Mouse (Mus musculus): ENCODE measurements around the gene Pik3c2a. TPM values are rescaled to one million over a fixed set of nuclear protein-coding genes. Genes with fewer than 3 reads are reported as not detected.
"Not testable (repeated sequence)": the region's sequence is repeated elsewhere in the genome, so short reads cannot be mapped to it uniquely, and the experiment has no call there.

The Pik3c2a gene
- polyA plus RNA-seq, 2 experiments from 2014 or later: 51.6 to 62.7 TPM

DNA sequence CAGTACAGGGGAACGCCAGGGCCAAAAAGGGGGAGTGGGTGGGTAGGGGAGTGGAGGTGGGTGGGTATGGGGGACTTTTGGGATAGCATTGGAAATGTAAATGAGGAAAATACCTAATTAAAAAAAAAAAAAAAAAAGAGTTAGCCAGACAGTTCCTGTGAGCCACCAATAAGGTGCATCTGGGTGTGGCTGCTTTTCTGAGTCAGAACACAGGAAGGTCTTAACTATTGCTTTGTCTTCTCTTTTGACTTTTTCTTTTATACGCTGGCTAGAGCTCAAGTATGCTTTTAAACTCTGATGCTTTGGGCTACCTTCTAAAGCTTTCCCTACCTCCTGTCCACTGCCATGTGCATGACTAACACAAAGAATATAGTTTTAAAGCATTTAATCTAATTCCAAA lies 55.9 kb downstream of the Pik3c2a start:
- ATAC-seq: not testable (repeated sequence)

DNA sequence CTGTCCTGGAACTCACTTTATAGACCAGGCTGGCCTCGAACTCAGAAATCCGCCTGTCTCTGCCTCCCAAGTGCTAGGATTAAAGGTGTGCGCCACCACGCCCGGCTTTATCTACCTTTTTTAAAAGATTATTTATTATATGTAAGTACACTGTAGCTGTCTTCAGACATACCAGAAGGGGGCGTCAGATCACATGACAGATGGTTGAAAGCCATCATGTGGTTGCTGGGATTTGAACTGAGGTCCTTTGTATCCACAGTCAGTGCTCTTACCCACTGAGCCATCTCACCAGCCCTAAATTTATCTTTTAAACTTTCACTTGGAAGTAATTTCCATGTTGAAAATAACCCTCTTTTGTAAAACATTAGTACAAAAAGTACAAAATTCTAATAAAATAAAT lies 64.1 kb downstream of the Pik3c2a start:
- not testable (repeated sequence) for ATAC-seq

DNA sequence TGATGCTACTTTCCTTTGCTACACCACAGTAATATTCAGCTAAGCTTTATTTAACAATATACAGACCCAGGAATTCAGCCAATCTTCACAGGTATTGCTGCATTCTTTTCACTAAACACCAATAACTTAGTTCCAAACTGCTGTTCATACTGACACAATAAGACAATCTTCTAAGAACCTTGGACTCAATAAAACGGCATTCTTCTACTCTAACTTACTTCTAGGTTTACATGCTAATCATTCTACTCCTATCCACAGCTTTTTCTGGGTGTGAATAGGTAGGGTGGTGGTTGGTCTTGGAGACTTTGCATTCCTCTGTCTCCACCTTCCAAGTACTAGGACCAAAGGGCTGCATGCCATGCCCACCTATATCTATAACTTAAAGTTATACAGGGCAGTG lies 69.0 kb downstream of the Pik3c2a start:
- ATAC-seq: no peak

DNA sequence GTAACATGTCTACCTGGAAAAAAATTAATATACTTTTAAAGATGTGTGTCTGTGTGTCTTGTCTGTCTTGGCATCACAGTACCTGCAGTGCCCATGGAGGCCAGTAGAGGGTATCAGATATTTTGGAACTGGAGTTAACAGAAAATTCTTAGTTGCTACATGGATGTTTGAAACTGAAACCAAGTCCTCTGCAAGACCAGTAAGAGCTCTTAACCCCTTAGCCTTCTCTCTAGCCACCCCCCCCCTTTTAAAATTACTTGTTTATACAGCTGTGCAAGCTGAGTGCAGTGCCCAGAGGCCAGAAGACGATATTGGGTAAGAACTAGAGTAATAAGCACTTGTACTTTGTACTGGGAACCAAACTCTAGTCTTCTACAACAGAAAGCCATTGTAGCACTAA lies 107.0 kb downstream of the Pik3c2a start:
- peak; percentile 27 for ATAC-seq

DNA sequence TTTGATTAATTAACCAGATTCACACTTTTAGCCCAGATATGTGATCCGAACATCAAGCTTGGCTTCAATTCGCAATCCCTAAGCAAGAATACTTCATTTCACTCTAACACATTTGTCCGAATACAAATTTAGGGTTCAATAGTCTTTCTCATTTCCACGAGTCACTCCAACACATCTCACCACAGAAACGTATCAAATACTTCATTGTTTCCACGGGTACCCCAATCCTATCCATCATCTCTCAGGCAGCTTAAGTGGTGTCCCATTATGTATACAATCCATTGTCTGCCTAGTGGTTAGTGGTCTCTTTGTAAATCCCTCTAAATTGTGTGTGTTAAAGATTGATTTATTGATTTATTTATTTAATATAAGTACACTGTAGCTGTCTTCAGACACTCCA lies 108.1 kb downstream of the Pik3c2a start:
- ATAC-seq: no peak

DNA sequence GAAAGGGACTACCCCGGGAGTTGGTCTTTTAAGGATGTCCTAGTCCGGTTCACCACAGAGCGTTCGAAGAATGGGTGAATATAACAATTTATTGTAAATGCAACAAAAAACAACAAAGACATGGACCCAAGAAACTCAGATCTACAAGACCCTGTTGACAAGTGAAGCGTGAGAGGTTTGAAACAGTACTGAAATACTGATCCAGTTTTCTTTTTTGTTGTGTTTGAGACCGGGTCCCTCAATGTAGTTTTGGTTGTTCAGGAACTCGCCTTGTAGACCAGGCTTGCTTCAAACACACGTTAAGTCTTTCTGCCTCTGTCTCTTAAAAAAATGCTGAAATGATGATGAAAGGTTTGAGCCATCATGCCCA lies 108.6 kb downstream of the Pik3c2a start:
- no peak for ATAC-seq

DNA sequence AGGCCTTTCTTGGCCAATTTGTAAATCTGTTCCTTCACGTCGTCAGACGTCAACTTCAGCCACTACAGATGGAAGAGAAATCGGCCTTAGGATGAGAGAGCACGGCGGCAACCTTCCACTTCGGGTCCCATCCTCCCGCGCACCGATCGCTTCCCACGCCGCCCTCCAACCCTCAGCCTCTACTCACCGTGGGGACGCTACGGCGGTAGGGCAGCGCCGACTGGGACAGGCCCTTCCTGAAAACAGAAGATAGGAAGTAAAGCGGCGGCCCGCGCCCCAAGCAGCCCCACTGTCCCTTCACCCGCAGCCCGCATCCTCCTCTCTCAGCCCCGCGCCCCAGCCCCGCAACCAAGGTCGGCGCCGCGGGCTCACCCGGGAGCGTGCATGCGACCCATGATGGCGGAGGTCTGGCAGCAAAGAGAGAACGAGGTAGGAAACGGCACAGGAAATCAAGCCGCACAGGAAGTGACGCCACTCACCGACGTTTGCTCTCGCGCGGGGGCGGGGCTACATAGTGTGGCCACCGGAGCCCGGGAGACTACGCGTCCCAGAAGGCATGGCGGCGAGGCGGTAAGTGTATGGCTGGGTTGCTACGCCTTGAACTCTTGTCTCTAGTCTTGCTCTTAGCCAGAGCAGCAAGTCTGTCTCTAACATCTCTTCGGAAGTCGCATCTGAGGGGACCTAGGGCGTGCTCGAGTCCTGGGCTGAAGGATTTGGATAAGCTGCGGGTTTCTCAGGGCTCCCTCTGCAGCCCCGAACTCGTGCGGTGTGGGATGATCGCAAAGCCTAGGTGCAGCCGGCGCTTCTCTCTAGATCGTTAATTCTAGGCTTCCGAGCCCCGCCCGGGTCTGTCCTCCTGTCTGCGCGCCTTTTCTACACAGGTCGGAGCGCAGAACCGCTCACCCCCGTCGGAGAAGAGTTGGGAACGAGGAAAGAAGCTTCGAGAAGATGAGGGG lies 109.3 kb downstream of the Pik3c2a start, which contains the start of gene Rps13:
Gene Rps13 (minus strand): TSS at position 483 of the 956 bp plus-strand sequence.
- peak; percentile 95 for ATAC-seq

DNA sequence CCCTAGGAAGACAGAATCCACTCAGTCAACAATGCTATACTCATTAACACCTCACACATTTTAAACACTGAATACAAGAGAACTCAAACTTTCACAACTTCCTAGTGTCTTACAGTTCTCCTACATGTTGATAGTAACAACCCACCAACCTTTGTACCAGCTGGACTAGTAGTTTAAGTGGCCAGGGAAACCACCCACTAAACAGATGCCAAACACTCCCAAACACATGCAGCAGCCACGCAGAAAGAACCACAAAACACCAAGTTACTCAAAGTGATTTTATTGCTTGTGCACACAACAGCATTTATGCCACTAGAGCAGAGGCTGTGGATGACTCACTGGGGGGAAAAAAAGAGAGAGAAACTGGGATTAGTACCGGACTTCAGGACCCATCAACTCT lies 112.0 kb downstream of the Pik3c2a start:
- no peak for ATAC-seq

DNA sequence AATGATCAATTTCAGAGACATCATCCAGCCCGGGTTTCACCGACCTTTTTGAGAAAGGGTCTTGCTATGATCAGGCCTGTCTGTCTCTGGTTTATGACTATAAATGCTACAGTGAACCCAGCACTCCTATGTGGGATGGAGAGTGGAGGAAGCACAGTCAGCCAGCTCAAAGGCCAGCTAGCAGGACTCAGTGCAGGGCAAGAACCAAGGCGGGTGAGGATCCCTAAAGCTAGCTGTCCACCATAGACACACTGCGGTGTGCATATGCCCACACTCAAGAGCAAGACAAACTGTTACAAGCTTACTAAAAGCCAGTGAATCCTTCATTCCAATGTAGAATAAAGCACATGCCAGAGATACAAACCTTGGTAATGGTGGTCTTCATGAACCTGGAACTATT lies 113.4 kb downstream of the Pik3c2a start:
- no peak for ATAC-seq

DNA sequence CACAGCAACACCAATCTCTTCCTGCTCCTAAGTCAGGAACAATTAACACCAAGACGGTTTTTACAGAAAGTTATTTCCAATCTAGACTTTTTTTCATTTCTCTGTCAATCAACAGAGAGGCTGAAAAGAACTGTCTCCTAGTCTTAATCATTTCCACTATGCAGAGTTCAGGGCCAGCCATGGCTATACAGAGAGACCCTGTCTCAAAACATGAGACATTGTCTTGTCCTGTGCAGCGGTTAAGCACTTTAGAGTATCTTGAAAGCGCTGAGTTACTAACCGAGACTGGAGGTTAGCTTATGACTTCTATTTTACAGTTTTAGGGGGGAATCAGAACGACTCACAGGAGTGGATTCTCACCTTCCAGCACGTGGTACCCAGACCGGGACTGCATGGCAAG lies 114.5 kb downstream of the Pik3c2a start:
- ATAC-seq: no peak

DNA sequence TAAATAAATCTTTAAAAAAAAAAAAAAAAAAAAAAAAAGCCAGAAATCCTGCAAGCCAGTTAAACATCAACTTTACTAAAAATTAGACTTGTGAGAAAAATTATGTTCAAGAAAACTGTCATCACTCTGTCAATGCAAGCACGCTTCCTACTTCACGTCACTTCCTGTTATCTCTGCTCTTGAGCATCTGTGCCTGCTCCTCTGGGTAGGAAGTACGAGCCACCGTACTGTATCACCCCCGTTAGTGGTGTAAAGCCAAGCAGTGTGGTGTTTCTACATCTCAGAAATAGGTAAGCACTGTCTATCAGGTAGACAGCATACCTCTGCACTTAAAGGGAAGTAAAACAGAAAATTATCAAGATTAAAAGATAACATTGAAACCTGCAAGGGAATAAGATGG lies 115.3 kb downstream of the Pik3c2a start:
- ATAC-seq: peak; percentile 96

DNA sequence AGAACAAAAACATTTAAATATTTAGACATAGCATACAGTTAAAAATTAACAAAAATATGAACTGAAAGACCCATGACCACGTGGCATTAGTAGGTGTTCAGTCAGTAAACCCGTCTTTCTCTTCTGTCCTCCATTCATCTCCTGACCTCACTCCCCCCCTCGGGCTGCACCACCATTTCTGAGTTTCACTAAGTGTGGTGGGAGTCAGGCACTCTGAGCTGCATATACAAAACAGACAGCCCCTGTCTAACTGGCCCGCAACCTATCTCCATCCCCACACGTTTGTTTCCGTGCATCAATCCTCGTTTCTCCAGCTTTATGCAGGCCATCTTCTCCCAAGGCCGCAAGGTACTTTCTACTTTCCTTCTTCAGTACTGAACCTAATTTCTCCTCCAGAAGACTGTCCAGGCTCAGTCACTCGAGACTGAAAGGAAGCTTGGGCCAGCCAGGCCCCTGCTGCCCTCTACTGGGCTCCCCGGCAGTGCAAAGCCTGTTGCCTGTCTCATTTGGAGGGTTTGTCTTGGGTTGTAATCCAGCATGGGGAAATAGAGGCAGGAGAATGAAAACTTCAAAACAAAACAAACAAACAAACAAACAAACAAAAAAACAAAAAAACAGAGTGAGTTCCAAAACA lies 119.8 kb downstream of the Pik3c2a start:
- no peak for ATAC-seq

DNA sequence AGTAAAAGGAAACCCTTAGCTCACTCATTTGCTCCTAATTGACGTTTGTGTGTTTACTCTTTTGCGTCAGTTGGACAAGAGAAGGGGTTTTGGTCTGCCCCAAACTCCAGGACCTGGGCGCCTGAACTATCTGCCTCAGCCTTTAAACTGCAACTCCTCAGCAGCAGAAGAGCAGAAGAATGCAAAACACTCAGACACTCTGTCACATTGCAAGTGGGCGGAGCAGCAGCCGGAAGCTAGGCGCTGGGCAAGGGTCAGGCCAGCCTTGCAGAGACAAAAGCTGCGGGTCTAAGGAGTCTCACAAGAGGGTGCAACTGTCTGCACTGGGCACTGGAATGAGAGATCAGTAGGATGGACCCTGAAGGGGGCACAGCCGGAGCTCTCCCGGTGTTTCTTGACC lies 133.8 kb downstream of the Pik3c2a start:
- ATAC-seq: no peak

DNA sequence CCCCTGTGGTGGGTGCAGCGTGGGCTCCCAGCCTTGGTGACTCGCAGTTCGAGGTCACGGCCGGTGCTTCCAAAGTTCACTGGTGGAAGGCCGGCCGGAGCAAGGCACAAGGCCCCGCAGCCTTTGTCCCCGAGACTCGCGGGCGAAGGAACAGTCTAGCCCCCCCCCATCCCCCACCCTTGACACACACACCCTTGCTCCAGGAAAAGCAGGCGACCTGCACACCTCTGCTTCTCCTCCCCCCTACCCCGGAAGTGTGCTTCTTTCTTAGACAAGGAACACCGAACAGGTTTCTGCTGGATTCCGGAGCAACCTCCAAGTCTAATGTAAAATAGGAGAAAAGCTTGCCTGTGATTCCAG lies 134.6 kb downstream of the Pik3c2a start:
- no peak for ATAC-seq

DNA sequence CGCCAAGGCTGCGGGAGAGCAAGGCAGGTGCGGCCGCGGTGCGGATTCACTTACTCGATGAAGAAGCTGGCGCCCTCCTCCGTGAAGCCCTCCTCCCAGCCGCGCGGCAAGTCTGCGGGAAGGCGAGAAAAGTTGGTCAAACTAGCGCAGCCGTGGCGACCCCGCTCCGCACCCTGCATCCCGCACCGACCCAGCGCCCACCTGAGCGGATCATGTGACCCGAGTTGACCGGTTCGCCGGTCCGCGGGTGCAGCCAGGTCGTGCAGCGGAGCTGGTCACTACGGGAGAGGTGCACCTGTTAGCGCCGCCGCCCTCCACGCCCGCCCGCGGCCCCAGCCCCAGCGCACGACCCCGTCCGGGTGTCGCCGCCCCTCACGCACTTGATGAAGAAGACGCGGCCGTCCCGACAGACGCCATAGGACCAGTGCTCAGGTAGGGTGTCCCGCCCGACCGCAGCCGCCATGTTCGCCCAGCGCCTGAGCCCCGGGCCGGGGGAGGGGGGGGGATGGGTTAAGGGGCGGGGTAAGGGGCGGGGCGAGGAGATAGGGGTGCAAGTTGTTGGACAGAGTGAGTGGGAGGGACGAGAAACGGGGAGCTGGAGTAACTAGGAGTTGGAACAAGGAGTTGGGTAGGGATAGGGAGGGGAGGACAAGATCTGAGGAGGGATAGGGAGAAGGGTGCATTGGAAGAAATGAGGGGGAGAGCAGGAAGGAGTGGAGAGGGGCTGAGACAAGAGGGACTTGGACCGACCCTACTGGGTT lies 135.2 kb downstream of the Pik3c2a start, which contains the start of gene Plekha7:
Gene Plekha7 (minus strand): TSS at position 506 of the 761 bp plus-strand sequence.
- ATAC-seq: peak; percentile 57

DNA sequence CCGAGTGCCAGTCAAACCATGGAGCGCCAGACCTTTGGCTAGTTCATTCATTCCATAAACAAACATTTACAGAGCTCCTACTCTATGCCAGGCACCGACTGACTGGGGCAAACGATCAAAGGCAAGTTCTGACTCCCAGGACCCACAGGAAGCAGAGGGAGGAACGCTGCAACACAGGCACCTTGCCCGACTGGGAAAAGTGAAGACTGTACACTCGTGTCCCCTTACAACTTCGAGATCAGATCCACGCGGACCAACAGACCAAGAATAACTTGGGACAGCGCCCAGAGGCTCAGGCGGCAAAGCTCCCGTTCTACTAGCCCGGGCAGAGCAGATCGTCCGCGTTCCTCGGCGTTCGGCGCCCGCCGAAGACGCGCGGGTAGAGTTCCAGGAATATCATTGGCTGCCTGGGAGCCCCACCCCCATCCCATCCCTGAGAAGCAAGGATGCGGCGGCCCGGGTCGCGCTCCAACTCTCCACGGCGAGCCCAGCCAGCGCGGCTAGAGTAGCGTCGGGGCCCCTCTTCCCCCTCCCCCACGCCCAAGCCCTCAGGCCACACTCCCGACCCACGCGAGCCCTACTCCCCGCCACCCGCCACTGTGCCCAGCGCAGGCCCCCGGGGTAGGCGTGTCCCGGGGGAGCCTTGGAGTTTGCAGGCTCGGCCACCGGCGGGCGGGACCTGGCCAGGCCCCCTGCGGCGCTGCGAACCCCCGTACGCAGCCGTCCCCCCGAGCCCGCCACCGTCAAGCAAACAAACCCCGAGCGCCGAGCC lies 136.0 kb downstream of the Pik3c2a start:
- peak; percentile 16 for ATAC-seq

DNA sequence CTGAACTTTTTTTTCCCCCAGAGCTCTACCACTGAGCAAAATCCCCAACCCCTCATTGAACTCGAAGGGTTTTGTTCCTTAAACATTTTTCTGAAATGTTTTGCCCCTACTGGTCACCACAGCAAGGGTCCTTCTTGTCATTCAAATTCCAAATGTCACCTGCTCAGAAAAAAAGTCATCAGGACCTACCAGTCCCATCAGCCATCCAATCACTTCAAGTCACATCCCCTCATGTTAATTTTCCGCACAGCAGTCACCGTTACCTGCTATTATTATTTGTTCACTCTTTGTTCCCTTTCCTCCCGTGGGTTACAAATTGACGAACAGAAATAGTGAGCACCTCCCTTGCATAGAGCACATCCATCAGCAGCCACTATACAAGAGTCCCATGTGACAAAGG lies 136.6 kb downstream of the Pik3c2a start:
- no peak for ATAC-seq

DNA sequence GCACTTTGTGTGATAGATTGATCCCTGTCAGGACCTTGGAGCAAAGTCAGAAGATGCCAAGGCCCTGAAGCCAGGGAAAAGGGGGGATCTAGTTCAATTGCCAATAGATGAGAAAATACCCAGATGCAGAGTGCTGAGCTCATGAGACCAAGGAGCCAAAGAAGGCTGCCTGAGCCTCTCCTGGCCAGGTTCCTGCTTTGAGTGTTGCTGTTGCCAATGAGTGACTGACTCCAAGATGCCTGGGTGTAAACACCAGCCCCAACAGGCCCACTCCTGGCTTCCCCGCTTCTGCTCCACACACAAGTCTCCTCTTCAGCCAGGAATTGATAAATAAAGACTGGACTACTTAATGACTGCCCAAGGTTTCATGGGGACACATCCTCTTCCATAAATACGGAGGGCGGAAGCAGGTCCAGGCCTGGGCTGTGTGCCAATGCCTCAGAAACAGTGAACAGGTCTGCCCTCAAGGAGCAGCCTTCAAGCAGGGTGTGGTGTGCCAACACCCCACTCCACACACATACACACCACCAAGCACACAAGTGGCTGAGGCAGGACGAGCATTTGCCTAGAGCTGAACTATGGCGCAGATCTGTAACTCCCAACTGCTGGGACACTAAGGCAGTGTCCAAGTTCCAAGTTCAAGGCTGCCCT lies 141.5 kb downstream of the Pik3c2a start:
- no peak for ATAC-seq

DNA sequence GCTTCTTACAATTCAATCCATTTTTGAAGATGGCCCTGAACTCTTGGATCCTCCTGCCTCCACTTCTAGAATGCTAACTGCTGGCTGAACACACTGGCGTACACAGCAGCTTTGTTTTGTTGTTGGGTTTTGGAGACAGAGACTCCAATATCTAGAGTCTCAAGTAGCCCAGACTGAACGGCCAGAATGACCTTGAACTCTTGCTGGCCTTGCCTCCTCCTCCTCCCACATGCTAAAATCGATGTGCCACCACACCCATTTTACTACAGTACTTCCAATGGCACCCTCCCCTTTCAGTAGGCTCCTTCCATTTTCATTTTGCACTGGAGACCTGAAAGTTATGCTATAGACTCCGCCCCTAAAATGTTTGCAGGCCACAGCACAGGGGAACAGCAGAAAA lies 142.1 kb downstream of the Pik3c2a start:
- no peak for ATAC-seq

DNA sequence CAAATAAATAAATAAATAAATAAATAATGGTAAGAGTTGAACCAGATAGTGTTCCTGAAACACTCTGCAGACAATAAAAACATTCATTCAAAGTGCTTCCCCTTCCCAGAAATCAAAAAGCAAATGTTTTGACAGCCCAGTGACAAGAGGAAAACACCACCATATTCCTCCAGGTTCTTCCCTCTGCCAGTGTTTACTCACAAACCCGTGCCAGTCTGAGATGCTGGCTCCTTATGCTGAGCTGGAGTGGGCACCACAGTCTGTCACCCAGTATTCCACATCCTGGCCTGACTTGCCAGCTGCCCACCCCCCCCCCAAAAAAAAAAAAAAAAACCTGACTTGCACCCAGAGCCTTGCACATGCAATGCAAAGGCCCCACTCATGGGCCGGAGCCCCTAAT lies 144.4 kb downstream of the Pik3c2a start:
- ATAC-seq: no peak

DNA sequence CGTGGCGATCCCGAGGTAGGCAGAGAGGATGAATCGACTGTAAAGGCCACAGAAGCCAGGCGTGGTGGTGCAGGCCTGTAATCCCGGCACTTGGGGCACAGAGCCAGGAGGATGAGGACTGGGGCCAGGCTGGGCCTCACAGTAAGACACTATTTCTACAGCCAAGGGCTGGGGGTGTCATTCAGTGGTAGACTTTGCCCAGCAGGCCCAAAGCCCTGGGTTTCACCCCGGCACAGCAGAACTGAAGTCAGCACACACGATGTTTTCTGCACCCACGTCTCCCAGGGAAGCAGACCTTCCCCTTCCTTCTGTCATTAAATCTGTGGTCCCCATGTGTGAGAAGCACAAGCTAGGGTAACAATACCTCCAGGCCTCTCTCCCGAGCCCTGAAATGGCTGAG lies 144.9 kb downstream of the Pik3c2a start:
- ATAC-seq: no peak

DNA sequence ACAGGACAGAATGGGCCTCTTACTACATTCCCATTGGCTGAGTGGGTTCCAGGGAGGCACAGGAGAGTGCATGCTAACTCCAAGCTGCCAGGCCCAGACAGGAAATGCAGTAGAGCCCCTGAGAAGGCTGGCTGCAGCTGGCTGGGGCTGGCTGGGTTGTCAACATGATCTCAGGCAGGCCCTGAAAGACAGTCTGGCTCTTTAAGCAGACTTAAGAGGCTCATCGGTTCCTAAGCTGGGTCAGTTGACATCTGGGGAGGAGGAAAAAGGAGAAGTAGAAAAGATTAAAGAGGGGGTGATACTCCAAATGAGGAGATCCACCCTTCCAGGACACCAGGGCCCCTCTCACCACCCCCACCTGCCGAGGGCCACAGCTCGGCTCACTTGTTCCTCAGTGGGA lies 148.3 kb downstream of the Pik3c2a start:
- ATAC-seq: no peak
